Mouse (Mus musculus) kidney, embryonic 14.5 days (tissue): ENCODE data around the gene Crtac1. TPM values are rescaled to one million over a fixed set of nuclear protein-coding genes. Genes with fewer than 3 reads are reported as not detected.

Experiments
- ATAC-seq: fragments of 200-750 bp; cut with Nextera tagmentation; 2 replicates; pipeline ENCODE4 v1.8.0; 2017; ENCODE audit warnings: moderate number of reproducible peaks, mild to moderate bottlenecking, moderate TSS enrichment, moderate library complexity; ENCODE audit not compliant: low FRiP score, low TSS enrichment
- H3K27ac ChIP-seq: fragments of 300-500 bp; sonication (generic); 2 replicates; pipeline ENCODE4 v1.5.1; 2014; ENCODE audit warnings: low read depth, mild to moderate bottlenecking, low read length, moderate library complexity, mixed read lengths
- H3K27me3 ChIP-seq: fragments of 300-500 bp; sonication (generic); 2 replicates; pipeline ENCODE4 v1.6.1; 2014; ENCODE audit warnings: mild to moderate bottlenecking, low read length; ENCODE audit not compliant: control insufficient read depth, insufficient read depth
- H3K36me3 ChIP-seq: fragments of 300-500 bp; sonication (generic); 2 replicates; pipeline ENCODE4 v1.6.1; 2014; ENCODE audit warnings: low read length, mixed read lengths; ENCODE audit not compliant: control insufficient read depth, insufficient read depth
- H3K4me1 ChIP-seq: fragments of 300-500 bp; sonication (generic); 2 replicates; pipeline ENCODE4 v1.6.1; 2014; ENCODE audit warnings: low read length, mixed read lengths; ENCODE audit not compliant: control insufficient read depth, insufficient read depth
- H3K4me2 ChIP-seq: fragments of 300-500 bp; sonication (generic); replicated peaks from 2 replicates; pipeline ENCODE4 v1.6.1; 2014; ENCODE audit warnings: low read depth, mild to moderate bottlenecking, low read length
- H3K4me3 ChIP-seq: fragments of 300-500 bp; sonication (generic); 2 replicates; pipeline ENCODE4 v1.5.1; 2014; ENCODE audit warnings: mild to moderate bottlenecking, low read length
- H3K9ac ChIP-seq: fragments of 300-500 bp; sonication (generic); 2 replicates; pipeline ENCODE4 v1.6.1; 2014; ENCODE audit warnings: low read depth, mild to moderate bottlenecking, low read length, moderate library complexity
- H3K9me3 ChIP-seq: fragments of 300-500 bp; sonication (generic); 2 replicates; pipeline ENCODE4 v1.6.1; 2016; ENCODE audit warnings: low read length; ENCODE audit not compliant: control insufficient read depth
- WGBS: fragments of 180-500 bp; shearing (Covaris S2); extraction: QIAGEN DNeasy Blood & Tissue Kit; methylation state at CpG from one replicate; pipeline ENCODE4 v1.1.7; 2014; 5-methylcytosine and 5-hydroxymethylcytosine counted together
- polyA plus RNA-seq: library from polyadenylated mRNA; unstranded; fragments of >200 nt; fragmentation: Nextera tagmentation; extraction: Ambion mirVana; gene quantifications from 2 replicates; pipeline ENCODE4 v1.2.1, GENCODE M21; 2014

Gene Crtac1
- polyA plus RNA-seq, 1 experiment from 2014 or later, result 6.3 TPM

DNA sequence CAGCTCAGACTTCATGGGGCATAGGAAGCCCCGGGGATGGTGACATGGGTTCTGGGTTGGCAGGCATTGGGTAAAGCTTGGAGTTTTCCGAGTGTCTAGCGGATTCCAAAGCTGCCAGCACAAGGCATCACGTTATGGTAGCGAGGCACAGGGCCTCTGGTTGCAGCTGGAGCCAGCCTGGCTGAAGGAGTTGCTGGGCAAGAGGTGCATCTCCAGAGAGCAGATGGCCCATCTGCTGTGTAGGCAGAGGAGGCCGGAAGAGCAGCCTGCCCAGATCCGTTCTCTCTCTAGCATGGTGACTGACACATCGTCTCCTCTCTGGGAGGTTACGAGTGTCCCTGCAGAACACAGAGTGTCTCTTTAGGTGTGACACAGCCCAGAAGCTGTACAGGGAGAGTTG lies 103.4 kb downstream of the Crtac1 start:
- Histone ChIP-seq H3K27me3 (no peaks in the 10 kb centered on the region), H3K36me3 (no peaks in the 10 kb centered on the region), H3K9me3 (no peaks in the 10 kb centered on the region), H3K4me2 (no peak overlapping the region), H3K4me1 (no peaks in the 10 kb centered on the region), H3K4me3 (no peak overlapping the region), H3K9ac (no peak overlapping the region), H3K27ac (no peak overlapping the region)
- WGBS, result 85% methylated on average over 9 of the region's 9 CpGs
- no peak for ATAC-seq

GRCm38 (mm10) chr19:42325894-42326293 lies 105.7 kb downstream of the Crtac1 start:
- H3K27me3 ChIP-seq, result no peaks in the 10 kb centered on the region
- H3K4me1 ChIP-seq, result no peaks in the 10 kb centered on the region
- H3K4me3 ChIP-seq, result no peak overlapping the region
- ATAC-seq, result peak; percentile 64; the same call in 1 of the 2 replicates
- no peaks in the 10 kb centered on the region for H3K36me3 ChIP-seq
- H3K27ac ChIP-seq, result no peak overlapping the region
- no peak overlapping the region for H3K4me2 ChIP-seq
- no peaks in the 10 kb centered on the region for H3K9me3 ChIP-seq
- no peak overlapping the region for H3K9ac ChIP-seq
- WGBS, result 4% methylated on average over 11 of the region's 11 CpGs

GRCm38 (mm10) chr19:42322357-42323090 lies 109.1 kb downstream of the Crtac1 start:
- Histone ChIP-seq H3K9me3 (no peaks in the 10 kb centered on the region), H3K4me1 (no peaks in the 10 kb centered on the region), H3K36me3 (no peaks in the 10 kb centered on the region), H3K27me3 (no peaks in the 10 kb centered on the region), H3K9ac (no peak overlapping the region), H3K4me3 (no peak overlapping the region), H3K4me2 (no peak overlapping the region), H3K27ac (no peak overlapping the region)
- 63% methylated on average over 12 of the region's 12 CpGs for WGBS
- ATAC-seq, result no peak

- Histone ChIP-seq H3K4me3 (no peak overlapping the region), H3K4me2 (no peak overlapping the region), H3K27me3 (no peaks in the 10 kb centered on the region), H3K9me3 (no peaks in the 10 kb centered on the region), H3K36me3 (no peaks in the 10 kb centered on the region), H3K9ac (no peak overlapping the region), H3K4me1 (no peaks in the 10 kb centered on the region), H3K27ac (no peak overlapping the region)
- ATAC-seq, result no peak
- 57% methylated on average over 5 of the region's 5 CpGs for WGBS
Observed at GRCm38 (mm10) chr19:42321936-42322335, 109.6 kb downstream of the Crtac1 start.

DNA sequence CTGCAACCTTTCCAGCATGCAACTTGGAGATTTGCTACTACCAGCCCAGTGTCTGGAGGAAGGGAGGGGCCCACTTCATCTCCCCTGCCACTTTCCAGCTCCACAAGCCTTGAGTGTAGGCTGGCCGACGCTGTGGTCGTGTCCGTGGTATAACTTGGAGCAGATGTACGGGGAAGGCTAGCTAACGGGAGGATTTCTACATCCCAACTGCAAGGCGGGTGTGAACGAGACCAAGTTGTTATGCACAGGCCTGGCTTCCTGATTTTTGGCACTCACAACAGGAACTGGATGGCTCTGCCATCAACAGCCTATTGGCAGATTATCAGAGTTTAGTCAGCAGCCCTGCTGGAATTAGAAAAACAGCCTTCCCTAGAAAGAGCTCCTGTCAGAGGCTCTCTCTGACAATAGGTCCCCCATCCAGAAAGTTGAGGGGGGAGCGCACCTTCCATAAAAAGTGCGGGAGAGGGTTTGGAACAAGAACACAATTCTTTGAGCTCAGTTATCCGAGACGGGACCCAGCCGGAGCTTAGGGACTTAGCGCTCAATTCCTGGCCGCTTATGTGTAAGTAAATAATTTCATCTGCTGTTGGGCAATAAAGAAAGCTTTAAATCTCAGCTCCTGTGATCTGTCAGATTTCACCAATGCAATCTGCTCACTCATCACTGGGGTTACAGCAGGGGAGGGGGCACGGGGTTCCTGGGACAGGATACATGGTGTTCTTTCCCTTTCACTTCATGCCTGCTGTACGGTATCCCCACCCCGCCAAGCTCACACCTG lies 113.7 kb downstream of the Crtac1 start:
- Histone ChIP-seq H3K36me3 (no peaks in the 10 kb centered on the region), H3K4me3 (no peak overlapping the region), H3K9me3 (no peaks in the 10 kb centered on the region), H3K27ac (no peak overlapping the region), H3K4me2 (no peak overlapping the region), H3K4me1 (peaks cover 3% of the 10 kb centered on the region; the same call in 1 of the 2 replicates), H3K27me3 (no peaks in the 10 kb centered on the region), H3K9ac (no peak overlapping the region)
- no peak for ATAC-seq
- WGBS, result 71% methylated on average over 18 of the region's 18 CpGs

DNA sequence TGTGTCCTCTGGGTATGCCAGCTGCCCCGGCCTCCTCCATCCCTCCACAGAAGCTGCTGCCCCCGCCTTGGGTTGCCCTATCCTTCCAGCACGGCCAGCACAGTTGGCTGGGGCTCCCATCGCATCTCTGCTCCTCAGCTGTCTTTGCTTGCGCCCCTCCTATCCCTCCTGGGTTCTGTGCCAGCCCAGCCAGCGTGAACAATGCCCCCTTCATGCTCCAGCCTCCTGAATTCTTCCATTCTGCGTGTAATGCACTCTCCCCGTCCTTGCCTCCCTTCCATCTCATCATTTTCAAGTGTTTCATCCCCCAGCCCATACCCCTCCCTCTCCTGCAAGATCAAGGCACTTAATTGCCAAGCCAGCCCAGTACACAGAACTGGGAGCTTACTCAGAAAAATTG lies 114.6 kb downstream of the Crtac1 start:
- Histone ChIP-seq H3K9ac (no peak overlapping the region), H3K4me1 (peaks cover 3% of the 10 kb centered on the region; the same call in 1 of the 2 replicates), H3K4me3 (no peak overlapping the region), H3K4me2 (no peak overlapping the region), H3K27me3 (no peaks in the 10 kb centered on the region), H3K9me3 (no peaks in the 10 kb centered on the region), H3K27ac (no peak overlapping the region), H3K36me3 (no peaks in the 10 kb centered on the region)
- ATAC-seq, result no peak
- 76% methylated on average over 8 of the region's 8 CpGs for WGBS

- Histone ChIP-seq H3K4me2 (no peak overlapping the region), H3K27me3 (no peaks in the 10 kb centered on the region), H3K9me3 (no peaks in the 10 kb centered on the region), H3K4me3 (no peak overlapping the region), H3K4me1 (peaks cover 3% of the 10 kb centered on the region; the same call in 1 of the 2 replicates), H3K36me3 (no peaks in the 10 kb centered on the region), H3K27ac (no peak overlapping the region), H3K9ac (no peak overlapping the region)
- 0 out of 2 replicates have a peak, but pooled peaks have one; percentile 9 for ATAC-seq
- WGBS, result 88% methylated on average over 2 of the region's 2 CpGs
Observed at GRCm38 (mm10) chr19:42316525-42316924, 115.1 kb downstream of the Crtac1 start.

DNA sequence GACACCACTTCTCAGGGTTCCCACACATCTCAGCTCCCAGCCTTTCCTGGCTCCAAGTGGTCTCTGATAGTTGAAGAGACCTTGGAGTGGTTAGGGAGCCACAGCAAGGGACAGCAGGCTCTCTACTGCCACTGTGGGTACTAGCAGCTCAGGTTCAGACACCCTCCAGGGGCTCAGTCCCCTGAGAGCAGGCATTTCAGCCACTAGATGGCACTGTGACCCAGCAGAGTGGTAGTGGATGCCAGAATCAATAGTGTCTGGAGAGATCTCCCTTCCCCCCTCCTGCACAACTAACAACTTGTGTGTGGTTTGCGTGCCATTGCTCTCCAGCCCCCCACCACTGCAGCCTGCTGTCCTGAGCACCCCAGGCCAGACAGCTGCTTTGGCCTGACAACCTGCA lies 115.7 kb downstream of the Crtac1 start:
- Histone ChIP-seq H3K4me3 (no peak overlapping the region), H3K4me1 (peaks cover 3% of the 10 kb centered on the region; the same call in 1 of the 2 replicates), H3K27me3 (no peaks in the 10 kb centered on the region), H3K36me3 (no peaks in the 10 kb centered on the region), H3K27ac (no peak overlapping the region), H3K4me2 (no peak overlapping the region), H3K9me3 (no peaks in the 10 kb centered on the region), H3K9ac (no peak overlapping the region)
- WGBS, result 0% methylated on average over 1 of the region's 1 CpGs
- ATAC-seq, result peak; percentile 83

- no peak overlapping the region for H3K9ac ChIP-seq
- no peak overlapping the region for H3K4me3 ChIP-seq
- peaks cover 3% of the 10 kb centered on the region; the same call in 1 of the 2 replicates for H3K4me1 ChIP-seq
- 33% methylated on average over 6 of the region's 6 CpGs for WGBS
- no peak overlapping the region for H3K4me2 ChIP-seq
- no peaks in the 10 kb centered on the region for H3K36me3 ChIP-seq
- H3K9me3 ChIP-seq, result no peaks in the 10 kb centered on the region
- H3K27ac ChIP-seq, result no peak overlapping the region
- ATAC-seq, result no peak
- H3K27me3 ChIP-seq, result no peaks in the 10 kb centered on the region
Observed at GRCm38 (mm10) chr19:42315070-42315679, 116.4 kb downstream of the Crtac1 start.
